Comparison of ENCODE assay signal across 15 mouse cellular contexts in the genomic region with DNA sequence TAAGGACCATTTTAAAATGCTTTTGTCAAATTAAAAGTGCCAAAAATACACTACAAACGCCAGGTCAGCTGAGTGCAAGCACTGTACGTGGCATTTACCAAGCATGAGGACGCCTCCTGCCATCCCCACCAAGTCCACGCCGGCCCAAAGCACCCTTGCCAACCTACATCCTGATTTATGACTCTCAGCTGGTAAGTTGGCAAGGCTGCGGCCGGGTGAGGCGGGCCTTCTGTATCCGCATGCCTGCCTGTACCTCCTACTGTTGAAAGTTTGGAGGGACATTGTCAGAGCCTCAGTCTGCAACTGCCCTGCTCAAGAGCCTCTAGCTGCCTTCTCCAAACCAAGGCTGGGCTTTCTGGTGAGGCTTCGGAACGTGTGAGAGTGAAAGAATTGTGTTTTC.
A peak's percentile ranks its signal among the peaks of the same experiment; 100 is the strongest.
DNase-seq lines count a peak whose midpoint lies in the region; ATAC-seq and TF ChIP-seq lines count a peak whose summit lies in the region.
"Had no signal": no experiment of that assay in that cellular context is flagged by ENCODE, and none has a peak within 500 bp of the region (broad histone marks: within the 10 kb centered on the region; RNA-seq: fewer than 3 reads in every experiment).

No protein-coding gene starts in this region.

- H3K36me3 ChIP-seq in kidney, postnatal 0 days (ENCODE audit: insufficient read depth, low read length): no peaks in the 10 kb centered on the region

- H3K9me3 ChIP-seq in kidney, postnatal 0 days (replicated peaks; ENCODE audit: low read length): no peaks in the 10 kb centered on the region
- H3K9me3 ChIP-seq: heart, embryonic 10.5 days; limb, embryonic 10.5 days; midbrain, embryonic 15.5 days had no signal

- no peak overlapping the region for H3K4me2 ChIP-seq in kidney, postnatal 0 days (ENCODE audit: low read length)
- H3K4me2 ChIP-seq: hindbrain, embryonic 14.5 days; midbrain, embryonic 15.5 days had no signal

- intact Hi-C loops in gastrocnemius, postnatal 36 days (cut with DNase I): no loop called here

- no peak overlapping the region for H3K9ac ChIP-seq in kidney, postnatal 0 days (ENCODE audit: low read depth, low read length)
- H3K9ac ChIP-seq: hindbrain, embryonic 14.5 days; liver, embryonic 14.5 days; midbrain, embryonic 15.5 days had no signal

- DNase-seq in kidney, postnatal 0 days (ENCODE audit: low spot score): peak; percentile 34
- no peak for DNase-seq in kidney, postnatal 36 days
- DNase-seq in adrenal gland, postnatal 25 days: peak; percentile 70
- DNase-seq in cerebellum, postnatal 10 days: peak; percentile 67 to 79
- DNase-seq in gastrocnemius, postnatal 36 days: peak; percentile 46 to 58
- DNase-seq in heart, adult 18-20 months: no peak
- no peak for DNase-seq in testis, postnatal 10 days (ENCODE audit: low spot score)
- DNase-seq in layer of hippocampus, adult 18-20 months (ENCODE audit: low spot score in 2 of 2): no peak
- DNase-seq: embryo, embryonic 11 days; right cerebral cortex, postnatal 25 days had no signal

- H3K27me3 ChIP-seq in kidney, postnatal 0 days (ENCODE audit: insufficient read depth, low read length): no peaks in the 10 kb centered on the region
- H3K27me3 ChIP-seq: midbrain, embryonic 15.5 days had no signal

- H3K27ac ChIP-seq in kidney, postnatal 0 days: no peak overlapping the region
- H3K27ac ChIP-seq: heart, embryonic 10.5 days; hindbrain, embryonic 14.5 days; limb, embryonic 10.5 days; liver, embryonic 14.5 days; midbrain, embryonic 15.5 days had no signal

- 59% methylated on average over 11 of the region's 11 CpGs for WGBS in kidney, postnatal 0 days

- no peak for ATAC-seq in kidney, postnatal 0 days (replicated peaks; ENCODE audit: low FRiP score, low read depth)
- ATAC-seq: midbrain, embryonic 15.5 days had no signal

- no peak overlapping the region for H3K4me3 ChIP-seq in kidney, postnatal 0 days (replicated peaks; ENCODE audit: low read depth, low read length)
- H3K4me3 ChIP-seq: heart, embryonic 10.5 days; limb, embryonic 10.5 days; midbrain, embryonic 15.5 days had no signal

- H3K4me1 ChIP-seq in kidney, postnatal 0 days (replicated peaks; ENCODE audit: insufficient read depth, low read length): 0 out of 2 replicates have a peak, but pooled peaks cover 4% of the 10 kb centered on the region
- H3K4me1 ChIP-seq: midbrain, embryonic 15.5 days had no signal

- no peak for TF ChIP-seq CTCF in kidney, postnatal 0 days (IDR thresholded peaks at IDR 0.05; ENCODE audit: low read depth)

Comparison
In these comparisons a context has a peak if more than half of its experiments do, and no peak if none do; other contexts are left out.
1. DNase-seq: peak in kidney, postnatal 0 days (single experiment), adrenal gland, postnatal 25 days (single experiment), cerebellum, postnatal 10 days (2 of 2) and gastrocnemius, postnatal 36 days (2 of 2); none in kidney, postnatal 36 days (0 of 2), heart, adult 18-20 months (0 of 2), testis, postnatal 10 days (single experiment) and layer of hippocampus, adult 18-20 months (0 of 2).